Mouse (Mus musculus) liver, postnatal 0 days (tissue): ENCODE measurements around the gene BC048403.

Source experiments
- CTCF ChIP-seq: sonication (generic); IDR thresholded peaks from 2 replicates; pipeline ENCODE4 v1.5.1; 2016; ENCODE audit warnings: antibody characterized with exemption, low read depth
- EP300 ChIP-seq: IDR thresholded peaks from 2 replicates; pipeline ENCODE4 v1.6.1; 2016; ENCODE audit warnings: antibody characterized with exemption, low read depth, mild to moderate bottlenecking

GRCm38 (mm10) chr10:121755822-121756221 lies 16.1 kb downstream of the BC048403 start:
- no peak for TF ChIP-seq CTCF
- no peak for TF ChIP-seq EP300
